Mouse (Mus musculus): ENCODE results near the gene Rnf214. TPM values are rescaled to one million over a fixed set of nuclear protein-coding genes. Genes with fewer than 3 reads are reported as not detected.

Rnf214 gene
- polyA plus RNA-seq, 1 experiment from 2014 or later: 93.2 TPM

DNA sequence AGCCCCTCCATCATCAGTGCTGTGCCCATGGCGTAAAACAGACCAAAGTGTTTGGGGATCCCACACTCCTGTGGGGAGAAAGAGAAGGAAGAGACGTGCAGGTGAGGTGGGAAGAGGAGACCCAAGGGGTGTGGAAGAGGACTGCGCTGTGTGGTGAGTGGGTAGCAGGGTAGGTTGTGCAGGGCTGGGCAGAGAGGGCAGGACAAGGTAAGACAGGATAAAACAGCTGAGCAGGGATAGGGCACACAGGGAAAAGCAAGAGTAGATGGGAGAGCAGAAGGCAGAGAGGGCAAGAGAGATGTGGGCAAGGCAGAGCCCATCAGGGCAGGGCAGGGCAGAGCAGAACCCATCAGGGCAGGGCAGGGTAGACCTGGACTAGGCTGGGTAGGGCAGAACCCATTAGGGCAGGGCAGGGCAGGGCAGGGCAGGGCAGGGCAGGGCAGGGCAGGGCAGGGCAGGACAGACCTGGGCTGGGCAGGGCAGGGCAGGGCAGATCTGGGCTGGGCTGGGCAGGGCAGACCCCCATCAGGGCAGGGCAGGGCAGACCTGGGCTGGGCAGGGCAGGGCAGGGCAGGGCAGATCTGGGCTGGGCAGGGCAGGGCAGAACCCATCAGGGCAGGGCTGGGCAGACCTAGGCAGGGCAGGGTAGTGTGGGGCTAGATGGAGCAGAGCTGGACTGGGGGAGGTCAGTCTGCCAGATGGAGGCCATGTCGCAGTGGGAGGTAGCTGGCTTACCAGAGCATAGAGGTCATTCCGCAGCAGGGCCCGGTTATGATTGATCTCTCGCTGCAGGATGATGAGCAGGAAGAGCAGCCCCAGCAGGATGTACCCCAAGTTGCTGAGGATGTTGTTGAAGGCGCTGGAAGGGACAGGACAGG lies 37.2 kb upstream of the Rnf214 start:
- no peaks in the 10 kb centered on the region for H3K4me1 ChIP-seq
- WGBS: 93% methylated on average over 8 of the region's 8 CpGs
- H3K27me3 ChIP-seq: no peaks in the 10 kb centered on the region
- ATAC-seq (ENCODE audit: low FRiP score): no peak
- H3K9ac ChIP-seq: no peak overlapping the region
- no peak overlapping the region for H3K27ac ChIP-seq
- no peaks in the 10 kb centered on the region for H3K9me3 ChIP-seq (replicated peaks)
- H3K4me3 ChIP-seq: no peak overlapping the region
- H3K36me3 ChIP-seq: peaks cover 92% of the 10 kb centered on the region
- no peak overlapping the region for H3K4me2 ChIP-seq (replicated peaks)

DNA sequence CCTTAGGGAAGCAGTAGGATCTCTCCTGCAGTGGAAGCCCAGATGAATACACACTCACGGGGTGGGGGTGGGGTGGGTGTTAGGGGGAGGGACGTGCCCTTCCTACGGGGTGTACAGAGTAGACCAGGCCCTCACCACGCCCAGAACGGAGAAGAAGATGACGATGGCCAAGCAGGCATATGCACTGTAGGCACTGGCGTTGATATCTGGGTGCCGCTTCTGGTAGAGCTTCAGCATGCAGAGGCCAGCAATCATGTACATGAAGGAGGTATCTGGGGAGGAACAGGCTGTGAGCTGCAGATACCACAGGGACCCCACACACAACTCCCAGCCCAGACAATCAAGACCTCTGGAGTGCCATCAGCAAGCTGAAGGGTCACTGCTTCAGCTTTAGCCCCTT lies 36.2 kb upstream of the Rnf214 start:
- peaks cover 94% of the 10 kb centered on the region for H3K36me3 ChIP-seq
- WGBS: 95% methylated on average over 8 of the region's 8 CpGs
- no peak for ATAC-seq (ENCODE audit: low FRiP score)

DNA sequence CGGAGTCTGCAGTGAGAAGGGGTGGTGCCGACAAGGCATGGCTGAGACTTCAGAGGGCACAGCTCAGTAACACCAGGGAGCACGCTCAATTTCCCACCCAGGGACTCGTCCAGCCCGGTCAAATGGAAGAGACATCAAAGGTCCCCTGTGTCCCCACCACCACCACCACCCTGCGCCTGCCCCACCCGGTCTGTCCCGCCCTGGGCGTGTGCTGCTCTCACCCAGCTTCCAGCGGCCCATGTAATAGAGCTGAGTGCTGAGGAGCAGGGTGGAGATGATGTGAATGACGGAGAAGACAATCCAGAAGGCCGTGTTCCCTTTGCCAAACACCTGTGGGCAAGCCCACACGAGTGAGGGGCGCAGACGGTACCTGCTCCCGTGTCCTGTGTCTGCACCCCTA lies 35.8 kb upstream of the Rnf214 start:
- ATAC-seq (ENCODE audit: low FRiP score): no peak

More for the DNA sequence above, 36.2 kb upstream of the Rnf214 start:
- Histone ChIP-seq H3K27ac (no peak overlapping the region), H3K4me3 (no peak overlapping the region), H3K4me1 (no peaks in the 10 kb centered on the region), H3K9ac (no peak overlapping the region), H3K9me3 (replicated peaks) (no peaks in the 10 kb centered on the region), H3K27me3 (no peaks in the 10 kb centered on the region), H3K4me2 (replicated peaks) (no peak overlapping the region)

DNA sequence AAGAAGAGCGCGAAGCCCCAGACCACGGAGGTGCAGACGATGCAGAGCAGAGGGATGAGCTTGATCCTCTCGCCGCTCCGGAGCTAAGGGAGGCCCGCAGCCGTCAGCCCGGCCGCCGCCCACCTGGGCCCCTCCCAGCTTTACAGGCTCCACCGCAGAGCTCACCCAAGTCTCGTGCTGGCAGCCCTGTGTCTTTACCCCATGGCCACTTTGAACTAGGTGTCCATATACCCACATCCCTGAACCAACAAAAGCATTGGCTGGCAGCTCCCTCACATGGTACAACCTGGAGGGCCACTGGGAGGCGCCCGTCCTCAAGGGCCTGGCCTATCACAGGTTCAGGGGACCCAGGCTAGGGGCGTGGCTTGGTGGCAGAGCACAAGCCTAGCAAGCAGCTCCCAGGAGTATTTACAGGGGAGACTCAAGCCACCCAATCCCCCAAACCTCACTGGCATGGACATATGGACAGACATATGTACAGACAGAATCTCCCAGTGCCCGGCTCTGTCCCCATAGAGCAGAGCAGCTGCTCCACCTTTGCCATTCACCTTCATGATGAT lies 34.7 kb upstream of the Rnf214 start:
- Histone ChIP-seq H3K4me1 (no peaks in the 10 kb centered on the region), H3K4me3 (no peak overlapping the region), H3K36me3 (peaks cover 79% of the 10 kb centered on the region), H3K4me2 (replicated peaks) (no peak overlapping the region), H3K9me3 (replicated peaks) (no peaks in the 10 kb centered on the region), H3K9ac (no peak overlapping the region), H3K27ac (no peak overlapping the region), H3K27me3 (no peaks in the 10 kb centered on the region)
- 63% methylated on average over 18 of the region's 18 CpGs for WGBS
- no peak for ATAC-seq (ENCODE audit: low FRiP score)

More for the DNA sequence above, 35.8 kb upstream of the Rnf214 start:
- Histone ChIP-seq H3K9me3 (replicated peaks) (no peaks in the 10 kb centered on the region), H3K36me3 (peaks cover 89% of the 10 kb centered on the region), H3K27me3 (no peaks in the 10 kb centered on the region), H3K9ac (no peak overlapping the region), H3K4me3 (no peak overlapping the region), H3K4me2 (replicated peaks) (no peak overlapping the region), H3K4me1 (no peaks in the 10 kb centered on the region), H3K27ac (no peak overlapping the region)
- 91% methylated on average over 16 of the region's 16 CpGs for WGBS

DNA sequence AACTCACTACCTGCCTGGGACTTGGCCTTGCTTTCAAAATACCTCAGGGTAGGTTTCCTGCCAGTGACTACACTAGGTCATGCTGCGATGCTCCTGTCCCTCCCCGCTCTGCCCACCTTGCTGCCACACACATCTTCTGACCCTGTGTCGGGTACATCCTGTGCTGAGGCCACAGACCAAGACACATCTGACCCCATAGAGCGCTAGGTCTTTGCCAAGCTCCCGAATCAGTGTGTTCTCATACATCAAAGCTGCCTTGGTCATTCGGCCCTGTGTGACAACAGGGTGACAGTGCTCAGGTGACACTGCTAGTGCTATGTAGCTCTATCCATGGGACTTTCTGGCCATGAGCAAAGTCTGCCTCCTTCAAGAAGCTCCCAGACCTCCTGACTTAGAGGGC lies 33.1 kb upstream of the Rnf214 start:
- ATAC-seq (ENCODE audit: low FRiP score): no peak
- peaks cover 63% of the 10 kb centered on the region for H3K36me3 ChIP-seq

DNA sequence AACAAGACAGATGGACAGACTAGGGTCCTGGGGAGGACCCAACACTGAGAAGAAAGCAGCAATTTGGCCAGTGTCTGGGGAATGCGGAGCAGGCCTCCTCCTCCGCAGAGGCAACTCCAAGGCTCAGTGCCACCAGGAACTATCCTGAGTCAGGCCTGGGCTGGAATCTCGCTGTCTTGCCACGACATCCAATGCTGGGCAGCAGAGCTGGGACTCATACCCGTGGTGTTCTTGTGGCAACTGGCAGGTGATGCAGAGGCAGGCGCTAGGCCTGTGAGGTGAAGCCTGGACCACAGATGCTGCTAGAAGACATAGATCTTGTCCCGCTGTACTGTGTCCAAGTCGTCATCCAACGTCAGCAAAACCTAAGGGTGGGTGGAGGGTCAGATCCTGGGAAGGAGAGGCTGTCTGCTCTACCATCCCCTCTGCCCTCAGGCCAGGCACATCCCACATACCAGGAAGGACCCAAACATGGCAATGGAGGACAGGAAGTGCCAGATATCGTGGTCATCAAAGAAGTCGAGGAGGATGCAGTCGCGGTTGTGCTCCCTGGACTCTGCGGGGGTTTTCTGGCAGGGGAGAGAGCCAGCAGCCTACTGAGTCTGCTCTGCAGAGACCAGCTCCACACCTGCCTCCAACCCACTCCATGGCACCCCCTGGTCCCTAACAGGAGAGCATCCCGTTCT lies 32.4 kb upstream of the Rnf214 start:
- H3K4me2 ChIP-seq (replicated peaks): no peak overlapping the region
- peaks cover 4% of the 10 kb centered on the region for H3K4me1 ChIP-seq
- H3K4me3 ChIP-seq: no peak overlapping the region
- ATAC-seq (ENCODE audit: low FRiP score): no peak
- 93% methylated on average over 15 of the region's 15 CpGs for WGBS
- H3K36me3 ChIP-seq: peaks cover 56% of the 10 kb centered on the region
- no peak overlapping the region for H3K27ac ChIP-seq
- H3K27me3 ChIP-seq: no peaks in the 10 kb centered on the region
- H3K9me3 ChIP-seq (replicated peaks): no peaks in the 10 kb centered on the region
- no peak overlapping the region for H3K9ac ChIP-seq

More for the DNA sequence above, 33.1 kb upstream of the Rnf214 start:
- H3K27me3 ChIP-seq: no peaks in the 10 kb centered on the region
- WGBS: 93% methylated on average over 6 of the region's 6 CpGs
- H3K4me2 ChIP-seq (replicated peaks): no peak overlapping the region
- no peak overlapping the region for H3K9ac ChIP-seq
- no peak overlapping the region for H3K4me3 ChIP-seq
- no peak overlapping the region for H3K27ac ChIP-seq
- H3K4me1 ChIP-seq: peaks cover 4% of the 10 kb centered on the region
- H3K9me3 ChIP-seq (replicated peaks): no peaks in the 10 kb centered on the region

DNA sequence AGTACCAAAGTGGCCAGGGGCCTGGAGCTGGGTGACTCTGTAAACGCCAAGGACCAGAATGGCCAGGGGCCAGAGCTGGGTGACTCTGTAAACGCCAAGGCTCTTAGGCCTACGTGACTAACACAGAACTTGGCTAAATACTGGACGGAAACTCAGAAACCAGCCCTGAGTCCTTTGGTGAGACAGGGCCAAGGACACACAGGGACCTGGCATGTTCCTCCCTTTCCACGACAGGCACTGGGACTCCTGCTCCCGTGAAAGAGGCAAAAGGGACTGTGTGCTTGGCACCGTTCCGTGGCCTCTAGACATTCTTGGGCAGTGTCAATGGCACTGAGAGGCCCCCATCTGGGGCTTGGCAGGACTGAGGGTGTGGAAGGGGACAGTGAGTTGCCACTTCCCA lies 31.4 kb upstream of the Rnf214 start:
- Histone ChIP-seq H3K36me3 (peaks cover 46% of the 10 kb centered on the region), H3K4me2 (replicated peaks) (no peak overlapping the region), H3K27me3 (no peaks in the 10 kb centered on the region), H3K27ac (no peak overlapping the region), H3K9me3 (replicated peaks) (no peaks in the 10 kb centered on the region), H3K4me3 (no peak overlapping the region), H3K9ac (no peak overlapping the region), H3K4me1 (peaks cover 4% of the 10 kb centered on the region)
- no peak for ATAC-seq (ENCODE audit: low FRiP score)
- WGBS: 92% methylated on average over 8 of the region's 8 CpGs

DNA sequence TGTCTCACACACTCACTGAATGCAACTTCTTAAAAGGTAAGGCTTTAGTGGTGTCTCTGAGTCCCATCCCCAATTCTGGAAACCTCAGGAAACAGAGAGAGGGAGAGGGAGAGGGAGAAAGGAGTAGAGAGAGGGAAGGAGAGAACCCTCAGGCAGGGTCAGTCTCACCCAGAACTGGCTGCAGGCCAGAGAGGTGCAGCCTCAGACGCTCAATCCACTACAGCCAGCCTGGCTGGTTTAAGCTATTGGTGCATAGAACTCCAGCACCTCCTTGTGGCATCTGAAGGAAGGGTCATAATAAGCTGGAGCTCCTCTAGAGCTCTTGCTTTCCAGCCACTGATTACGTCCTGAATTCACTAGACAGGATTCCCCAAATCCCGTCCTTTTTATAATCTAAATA lies 30.2 kb upstream of the Rnf214 start:
- peaks cover 6% of the 10 kb centered on the region for H3K4me1 ChIP-seq
- no peaks in the 10 kb centered on the region for H3K27me3 ChIP-seq
- peaks cover 34% of the 10 kb centered on the region for H3K36me3 ChIP-seq
- 22% methylated on average over 3 of the region's 3 CpGs for whole genome bisulfite sequencing
- H3K9ac ChIP-seq: no peak overlapping the region
- peak; percentile 53; the same call in 1 of the 2 replicates for ATAC-seq (ENCODE audit: low FRiP score)
- H3K9me3 ChIP-seq (replicated peaks): no peaks in the 10 kb centered on the region
- no peak overlapping the region for H3K4me2 ChIP-seq (replicated peaks)
- no peak overlapping the region for H3K4me3 ChIP-seq
- H3K27ac ChIP-seq: no peak overlapping the region

DNA sequence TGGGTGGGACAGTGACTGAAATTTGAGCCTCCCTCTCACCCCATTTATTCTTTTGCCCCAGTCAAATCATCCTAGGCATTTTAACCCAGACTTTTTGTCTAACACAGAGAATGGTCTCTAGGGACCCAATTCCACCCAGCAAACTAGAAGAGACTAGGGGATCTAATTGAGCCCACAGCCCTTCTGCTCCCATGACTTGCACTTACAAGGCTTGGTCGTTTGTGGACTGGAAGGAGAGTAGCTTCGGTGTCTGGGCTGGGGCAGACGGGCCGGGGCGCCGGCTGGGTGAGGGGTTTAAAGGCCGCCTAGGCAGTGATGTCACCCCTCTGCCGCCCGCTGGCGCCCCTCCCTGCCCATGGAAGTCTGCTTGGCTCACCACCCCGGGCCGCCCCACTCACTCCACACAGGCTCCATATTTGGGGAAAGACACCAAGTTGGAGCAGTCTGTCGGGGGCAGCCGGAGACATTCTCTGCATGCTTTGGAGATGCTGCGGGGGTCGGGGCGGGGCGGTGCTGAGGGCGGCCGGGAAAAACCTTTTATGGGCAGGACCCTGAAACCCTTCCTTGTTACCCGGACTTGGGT lies 29.0 kb upstream of the Rnf214 start, which contains the start of gene Tagln:
Gene Tagln (minus strand): TSS at position 431 of the 583 bp plus-strand sequence.
- peak within 1 kb of the TSS; percentile 41 for H3K4me2 ChIP-seq (replicated peaks)
- H3K27ac ChIP-seq: no peak within 1 kb of the TSS
- H3K4me1 ChIP-seq: peaks cover 6% of the 10 kb centered on the region
- no peaks in the 10 kb centered on the region for H3K27me3 ChIP-seq
- H3K9ac ChIP-seq: 0 out of 2 replicates have a peak within 1 kb of the TSS, but pooled peaks have one; percentile 14
- 5% methylated on average over 21 of the region's 21 CpGs for whole genome bisulfite sequencing
- no peaks in the 10 kb centered on the region for H3K9me3 ChIP-seq (replicated peaks)
- peaks cover 30% of the 10 kb centered on the region for H3K36me3 ChIP-seq
- no peak within 1 kb of the TSS for H3K4me3 ChIP-seq
- ATAC-seq (ENCODE audit: low FRiP score): no peak; the same call in 1 of the 2 replicates

DNA sequence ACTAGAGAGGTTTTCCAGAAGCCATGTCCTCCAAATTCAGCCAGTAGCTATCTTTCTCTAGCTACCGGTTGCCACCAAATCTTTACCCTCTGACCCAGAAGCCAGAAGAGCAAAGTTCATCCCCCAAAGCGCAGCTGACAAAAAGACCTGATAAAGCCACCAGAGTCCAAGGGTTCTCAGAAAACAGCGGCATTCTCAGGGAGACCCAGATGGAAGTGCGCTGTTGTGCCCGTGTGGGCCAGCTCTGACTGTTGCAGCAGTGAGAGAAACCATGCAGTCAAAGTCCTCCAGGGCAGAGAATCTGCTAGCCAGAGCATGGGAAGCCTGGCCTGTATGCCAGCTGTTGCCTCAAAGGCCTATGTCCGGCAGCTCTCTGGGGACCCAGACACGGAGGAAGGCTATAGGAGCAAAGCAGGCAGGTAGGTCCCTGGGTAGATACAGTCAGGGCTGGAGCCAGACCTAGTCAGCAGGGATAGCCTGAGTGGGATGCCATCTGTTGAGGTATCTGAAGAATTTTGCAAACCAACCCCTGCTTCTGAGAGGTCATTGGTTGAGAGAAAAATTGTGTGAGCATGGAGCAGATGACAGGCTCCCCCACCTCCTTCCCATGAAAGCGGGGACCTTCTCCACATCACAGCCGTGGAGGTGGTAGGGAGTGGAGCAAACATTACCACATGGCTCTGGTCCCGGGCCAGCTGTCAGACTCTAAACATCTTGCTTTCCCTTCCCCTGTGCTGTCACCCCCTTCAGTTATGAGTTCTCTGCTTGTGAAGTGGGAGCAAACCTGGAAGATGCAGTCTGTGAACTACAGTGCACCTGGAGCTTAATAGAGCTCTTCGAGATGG lies 26.1 kb upstream of the Rnf214 start:
- H3K9me3 ChIP-seq (replicated peaks): no peaks in the 10 kb centered on the region
- H3K27me3 ChIP-seq: no peaks in the 10 kb centered on the region
- 77% methylated on average over 11 of the region's 11 CpGs for WGBS
- H3K4me2 ChIP-seq (replicated peaks): no peak overlapping the region
- ATAC-seq (ENCODE audit: low FRiP score): no peak
- peaks cover 6% of the 10 kb centered on the region for H3K4me1 ChIP-seq
- H3K36me3 ChIP-seq: peaks cover 37% of the 10 kb centered on the region
- no peak overlapping the region for H3K27ac ChIP-seq
- no peak overlapping the region for H3K4me3 ChIP-seq
- H3K9ac ChIP-seq: no peak overlapping the region

DNA sequence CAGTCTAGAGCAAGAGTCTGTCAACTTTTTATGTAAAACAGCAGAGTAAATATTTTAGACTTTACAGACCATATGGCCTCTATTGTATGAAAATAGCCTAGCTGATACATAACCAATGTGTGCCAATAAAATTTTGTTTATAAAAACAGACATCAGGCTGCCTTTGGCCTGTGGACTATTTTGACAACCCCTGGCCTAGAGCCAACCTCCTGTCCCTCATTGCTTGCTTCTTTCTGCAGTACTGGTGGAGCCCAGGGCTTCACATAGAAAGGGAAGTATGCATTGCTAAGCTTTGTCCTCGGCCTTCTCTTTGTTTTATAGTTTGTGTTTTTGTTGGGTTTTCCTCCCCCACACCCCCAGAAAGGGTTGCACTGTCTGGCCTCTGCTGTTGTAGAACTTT lies 25.2 kb upstream of the Rnf214 start:
- H3K27ac ChIP-seq: no peak overlapping the region
- ATAC-seq (ENCODE audit: low FRiP score): no peak
- H3K4me1 ChIP-seq: peaks cover 6% of the 10 kb centered on the region
- H3K27me3 ChIP-seq: no peaks in the 10 kb centered on the region
- no peak overlapping the region for H3K9ac ChIP-seq
- peaks cover 45% of the 10 kb centered on the region for H3K36me3 ChIP-seq
- 63% methylated on average over 1 of the region's 1 CpGs for WGBS
- no peak overlapping the region for H3K4me3 ChIP-seq
- no peak overlapping the region for H3K4me2 ChIP-seq (replicated peaks)
- no peaks in the 10 kb centered on the region for H3K9me3 ChIP-seq (replicated peaks)

All from hindbrain, embryonic 12.5 days (tissue).